Mouse (Mus musculus) CH12.LX (cell line): ENCODE data around the gene Ptbp1.

Experiments used
- CHD1 ChIP-seq: IDR thresholded peaks from 2 replicates; pipeline ENCODE4 v1.6.1; 2012; ENCODE audit warnings: low read depth, low read length, improper control_type of control experiment, inconsistent platforms
- CTCF ChIP-seq, 2 experiments: IDR thresholded peaks in 1 of 2; conservative IDR thresholded peaks in 1 of 2; 2 replicates each; pipeline ENCODE4 v1.5.1; 2011 to 2012; ENCODE audit warnings: low read depth in 2 of 2, low read length in 2 of 2, improper control_type of control experiment in 1 of 2, inconsistent platforms in 1 of 2, mild to moderate bottlenecking in 1 of 2, moderate library complexity in 1 of 2
- ELF1 ChIP-seq: IDR thresholded peaks from 2 replicates; pipeline ENCODE4 v1.6.1; 2014; ENCODE audit warnings: low read depth, mild to moderate bottlenecking, inconsistent platforms, low read length, improper control_type of control experiment
- EP300 ChIP-seq: IDR thresholded peaks from 2 replicates; pipeline ENCODE4 v1.6.1; 2011; ENCODE audit warnings: low read length, improper control_type of control experiment
- MEF2A ChIP-seq: IDR thresholded peaks from 2 replicates; pipeline ENCODE4 v1.6.1; 2014; ENCODE audit warnings: low read depth, mild to moderate bottlenecking, inconsistent platforms, low read length, improper control_type of control experiment, borderline replicate concordance
- MXI1 ChIP-seq: IDR thresholded peaks from 2 replicates; pipeline ENCODE4 v1.6.1; 2011; ENCODE audit warnings: mild to moderate bottlenecking, low read depth, low read length, improper control_type of control experiment
- NRF1 ChIP-seq: IDR thresholded peaks from 2 replicates; pipeline ENCODE4 v1.6.1; 2014; ENCODE audit warnings: low read depth, mild to moderate bottlenecking, inconsistent platforms, low read length, improper control_type of control experiment, moderate library complexity
- POLR2A ChIP-seq: IDR thresholded peaks from 2 replicates; pipeline ENCODE4 v1.6.1; 2011; ENCODE audit warnings: low read depth, mild to moderate bottlenecking, improper control_type of control experiment, low read length
- POLR2AphosphoS2 ChIP-seq: IDR thresholded peaks from 2 replicates; pipeline ENCODE4 v1.6.1; 2011; ENCODE audit warnings: low read depth, low read length, improper control_type of control experiment
- RCOR1 ChIP-seq: conservative IDR thresholded peaks from 2 replicates; pipeline ENCODE4 v1.6.1; 2012; ENCODE audit warnings: low read depth, mild to moderate bottlenecking, inconsistent platforms, low read length, improper control_type of control experiment
- UBTF ChIP-seq: IDR thresholded peaks from 2 replicates; pipeline ENCODE4 v1.6.1; 2012; ENCODE audit warnings: low read depth, mild to moderate bottlenecking, inconsistent platforms, low read length, improper control_type of control experiment, moderate library complexity
- USF1 ChIP-seq: IDR thresholded peaks from 2 replicates; pipeline ENCODE4 v1.6.1; 2014; ENCODE audit warnings: low read depth, mild to moderate bottlenecking, inconsistent platforms, low read length, improper control_type of control experiment
- ZC3H11A ChIP-seq: IDR thresholded peaks from 2 replicates; pipeline ENCODE4 v1.6.1; 2012; ENCODE audit warnings: low read depth, mild to moderate bottlenecking, inconsistent platforms, low read length, improper control_type of control experiment

GRCm38 (mm10) chr10:79896814-79897213, 42.6 kb downstream of the Ptbp1 start:
- TF ChIP-seq MXI1 (no peak), UBTF (no peak), ZC3H11A (no peak), EP300 (no peak), USF1 (no peak), POLR2AphosphoS2 (no peak), NRF1 (no peak), POLR2A (no peak), RCOR1 (no peak), CHD1 (no peak), CTCF (conservative IDR thresholded peaks at IDR 0.05 in 1 of 2, IDR thresholded peaks at IDR 0.05 in 1 of 2; ENCODE audit: low read depth in 2 of 2, low read length in 2 of 2) (no peak), MEF2A (no peak), ELF1 (no peak)
